In genomic region chr11:102138447-102138740, GRCm38 (mm10) we compare ENCODE assay signal across 9 mouse cellular contexts. TPM values are rescaled to one million over a fixed set of nuclear protein-coding genes. Genes with fewer than 3 reads are reported as not detected.
A peak's percentile ranks its signal among the peaks of the same experiment; 100 is the strongest.
DNase-seq lines count a peak whose midpoint lies in the region; ATAC-seq and TF ChIP-seq lines count a peak whose summit lies in the region.
"Had no signal": no experiment of that assay in that cellular context is flagged by ENCODE, and none has a peak within 500 bp of the region (broad histone marks: within the 10 kb centered on the region; RNA-seq: fewer than 3 reads in every experiment).

No protein-coding gene starts in this region.

- H3K4me1 ChIP-seq in embryonic facial prominence, embryonic 10.5 days = peaks cover 23% of the 10 kb centered on the region
- H3K4me1 ChIP-seq in liver, embryonic 13.5 days (replicated peaks) = peaks cover 8% of the 10 kb centered on the region
- no peaks in the 10 kb centered on the region for H3K4me1 ChIP-seq in stomach, postnatal 0 days (replicated peaks; ENCODE audit: control insufficient read depth, insufficient read depth)

- no peaks in the 10 kb centered on the region for H3K9me3 ChIP-seq in embryonic facial prominence, embryonic 10.5 days
- H3K9me3 ChIP-seq in liver, embryonic 13.5 days (replicated peaks) = no peaks in the 10 kb centered on the region
- no peaks in the 10 kb centered on the region for H3K9me3 ChIP-seq in stomach, postnatal 0 days (ENCODE audit: control insufficient read depth, low read length)

- H3K36me3 ChIP-seq in embryonic facial prominence, embryonic 10.5 days (replicated peaks) = no peaks in the 10 kb centered on the region
- no peaks in the 10 kb centered on the region for H3K36me3 ChIP-seq in liver, embryonic 13.5 days
- no peaks in the 10 kb centered on the region for H3K36me3 ChIP-seq in stomach, postnatal 0 days (ENCODE audit: control insufficient read depth, insufficient read depth, low read length)

- peak overlapping the region; percentile 45 for H3K4me3 ChIP-seq in embryonic facial prominence, embryonic 10.5 days
- no peak overlapping the region; the same call in 1 of the 2 replicates for H3K4me3 ChIP-seq in liver, embryonic 13.5 days (replicated peaks)
- H3K4me3 ChIP-seq in stomach, postnatal 0 days (ENCODE audit: low read depth, low read length) = 0 out of 2 replicates have a peak overlapping the region, but pooled peaks have one; percentile 23
- H3K4me3 ChIP-seq: erythroblast, embryonic 14.5 days had no signal

- no peak overlapping the region for H3K9ac ChIP-seq in liver, embryonic 13.5 days
- no peak overlapping the region for H3K9ac ChIP-seq in stomach, postnatal 0 days (ENCODE audit: low read length)

- DNase-seq in 3T3-L1 (ENCODE audit: low read depth, low spot score) = peak; percentile 66
- DNase-seq in ZHBTc4 (ENCODE audit: low read depth, low spot score) = peak; percentile 83
- DNase-seq in embryonic facial prominence, embryonic 10.5 days (ENCODE audit: low spot score) = peak; percentile 80
- DNase-seq in heart, adult 8-10 months (ENCODE audit: low spot score) = peak; percentile 58
- peak; percentile 59 for DNase-seq in kidney, adult 9 months
- peak; percentile 48 for DNase-seq in liver, embryonic 13.5 days
- DNase-seq in natural killer cell, adult 2 months (ENCODE audit: low spot score in 2 of 2) = peak; percentile 38 to 59
- DNase-seq in stomach, postnatal 0 days (ENCODE audit: low spot score) = peak; percentile 57

- TF ChIP-seq CTCF in stomach, postnatal 0 days (IDR thresholded peaks at IDR 0.05; ENCODE audit: low read depth) = peak; percentile 96

- 0 out of 2 replicates have a peak, but pooled peaks have one; percentile 11 for ATAC-seq in liver, embryonic 13.5 days (ENCODE audit: low read depth)
- ATAC-seq in stomach, postnatal 0 days (ENCODE audit: low FRiP score, low TSS enrichment) = peak; percentile 38

- peak overlapping the region; percentile 46 for H3K4me2 ChIP-seq in liver, embryonic 13.5 days
- peak overlapping the region; percentile 44 for H3K4me2 ChIP-seq in stomach, postnatal 0 days (replicated peaks; ENCODE audit: low read depth)

- no peak overlapping the region for H3K27ac ChIP-seq in embryonic facial prominence, embryonic 10.5 days (replicated peaks)
- H3K27ac ChIP-seq in liver, embryonic 13.5 days = no peak overlapping the region
- no peak overlapping the region for H3K27ac ChIP-seq in stomach, postnatal 0 days (replicated peaks)

- WGBS in embryonic facial prominence, embryonic 10.5 days = under 1% methylated on average over 18 of the region's 18 CpGs
- WGBS in liver, embryonic 13.5 days (ENCODE audit: insufficient replicate concordance) = 2% methylated on average over 18 of the region's 18 CpGs
- WGBS in stomach, postnatal 0 days = 2% methylated on average over 18 of the region's 18 CpGs

- H3K27me3 ChIP-seq in embryonic facial prominence, embryonic 10.5 days (replicated peaks; ENCODE audit: low read depth, poor library complexity, severe bottlenecking) = peaks cover 59% of the 10 kb centered on the region
- H3K27me3 ChIP-seq in liver, embryonic 13.5 days = peaks cover 44% of the 10 kb centered on the region
- H3K27me3 ChIP-seq in stomach, postnatal 0 days (ENCODE audit: control insufficient read depth, insufficient read depth, low read length) = no peaks in the 10 kb centered on the region

- no peak for TF ChIP-seq EP300 in stomach, postnatal 0 days (optimal IDR thresholded peaks at IDR 0.05)

RNA-seq across cellular contexts. Expression of gene Nags, which starts 6.9 kb away (rescaled TPM):
- polyA plus RNA-seq in embryonic facial prominence, embryonic 10.5 days (2016; fragmentation: Nextera tagmentation; extraction: Ambion mirVana) = not detected in 2 replicates
- total RNA-seq in heart, adult 8-10 months (2022) = under 1 TPM; 0.14 to 0.30 (median 0.22) TPM
- polyA plus RNA-seq in liver, embryonic 13.5 days (2015; fragmentation: Nextera tagmentation; extraction: Ambion mirVana) = 8.7 and 11.2 TPM in 2 replicates
- 0.07 TPM in 1 of 2 replicates, not detected in the other for polyA plus RNA-seq in stomach, postnatal 0 days (2015; fragmentation: Nextera tagmentation; extraction: Ambion mirVana)

RNA-seq across cellular contexts. Expression of gene Tmem101, which starts 17.8 kb away (rescaled TPM):
- 35.0 and 38.0 TPM in 2 replicates for polyA plus RNA-seq in embryonic facial prominence, embryonic 10.5 days (2016; fragmentation: Nextera tagmentation; extraction: Ambion mirVana)
- 10 to 100 TPM; 12.7 to 15.5 (median 14.9) TPM for total RNA-seq in heart, adult 8-10 months (2022)
- polyA plus RNA-seq in liver, embryonic 13.5 days (2015; fragmentation: Nextera tagmentation; extraction: Ambion mirVana) = 12.8 and 14.3 TPM in 2 replicates
- 13.8 and 14.5 TPM in 2 replicates for polyA plus RNA-seq in stomach, postnatal 0 days (2015; fragmentation: Nextera tagmentation; extraction: Ambion mirVana)

RNA-seq across cellular contexts. Expression of gene Pyy, which starts 30.8 kb away (rescaled TPM):
- 0.32 and 0.49 TPM in 2 replicates for polyA plus RNA-seq in embryonic facial prominence, embryonic 10.5 days (2016; fragmentation: Nextera tagmentation; extraction: Ambion mirVana)
- total RNA-seq in heart, adult 8-10 months (2022) = not detected
- not detected in 2 replicates for polyA plus RNA-seq in liver, embryonic 13.5 days (2015; fragmentation: Nextera tagmentation; extraction: Ambion mirVana)
- 63.0 and 64.3 TPM in 2 replicates for polyA plus RNA-seq in stomach, postnatal 0 days (2015; fragmentation: Nextera tagmentation; extraction: Ambion mirVana)
- polyA plus RNA-seq: erythroblast, embryonic 14.5 days had no signal

RNA-seq across cellular contexts. Expression of gene Ppy, which starts 37.3 kb away (rescaled TPM):
- not detected in 2 replicates for polyA plus RNA-seq in embryonic facial prominence, embryonic 10.5 days (2016; fragmentation: Nextera tagmentation; extraction: Ambion mirVana)
- not detected for total RNA-seq in heart, adult 8-10 months (2022)
- polyA plus RNA-seq in liver, embryonic 13.5 days (2015; fragmentation: Nextera tagmentation; extraction: Ambion mirVana) = not detected in 2 replicates
- 3.3 and 5.4 TPM in 2 replicates for polyA plus RNA-seq in stomach, postnatal 0 days (2015; fragmentation: Nextera tagmentation; extraction: Ambion mirVana)
- polyA plus RNA-seq: erythroblast, embryonic 14.5 days had no signal

RNA-seq across cellular contexts. Expression of gene Lsm12, which starts 46.7 kb away (rescaled TPM):
- polyA plus RNA-seq in embryonic facial prominence, embryonic 10.5 days (2016; fragmentation: Nextera tagmentation; extraction: Ambion mirVana) = 145 and 155 TPM in 2 replicates
- total RNA-seq in heart, adult 8-10 months (2022) = 10 to 100 TPM; 45.4 to 51.9 (median 48.8) TPM
- 92.6 and 95.3 TPM in 2 replicates for polyA plus RNA-seq in liver, embryonic 13.5 days (2015; fragmentation: Nextera tagmentation; extraction: Ambion mirVana)
- polyA plus RNA-seq in stomach, postnatal 0 days (2015; fragmentation: Nextera tagmentation; extraction: Ambion mirVana) = 70.0 and 99.4 TPM in 2 replicates

Comparison
In these comparisons a context has a peak if more than half of its experiments do, and no peak if none do; other contexts are left out.
1. RNA of gene Pyy, which starts 30.8 kb away (polyA plus RNA-seq): 63.0 to 64.3 TPM in stomach, postnatal 0 days; 0.32 to 0.49 TPM in embryonic facial prominence, embryonic 10.5 days and not detected in liver, embryonic 13.5 days; every median in the first group is over 10 times any median in the second.
2. Peak in every context shown above with its lines, with median percentiles within 50 percentile points of each other: DNase-seq.